Mouse (Mus musculus) embryonic fibroblast, embryonic 13.5 days (primary cell): ENCODE data around the gene Cox8c. TPM values are rescaled to one million over a fixed set of nuclear protein-coding genes. Genes with fewer than 3 reads are reported as not detected.

Source experiments
- H3K27ac ChIP-seq: 2 replicates; pipeline ENCODE4 v1.5.1; 2012; ENCODE audit warnings: low read length, control low read depth, inconsistent platforms; ENCODE audit not compliant: insufficient read depth
- H3K4me1 ChIP-seq: 2 replicates; pipeline ENCODE4 v1.6.1; 2011; ENCODE audit warnings: low read length; ENCODE audit not compliant: control insufficient read depth, insufficient read depth
- H3K4me3 ChIP-seq: 2 replicates; pipeline ENCODE4 v1.5.1; 2011; ENCODE audit warnings: mild to moderate bottlenecking, control low read depth, low read length; ENCODE audit not compliant: insufficient read depth
- CTCF ChIP-seq: IDR thresholded peaks from 2 replicates; pipeline ENCODE4 v1.5.1; 2011; ENCODE audit warnings: mild to moderate bottlenecking, control low read depth, low read length, moderate library complexity, borderline replicate concordance; ENCODE audit not compliant: insufficient read depth
- POLR2A ChIP-seq: IDR thresholded peaks from 2 replicates; pipeline ENCODE4 v1.6.1; 2011; ENCODE audit warnings: low read depth, mild to moderate bottlenecking, control low read depth, low read length, moderate library complexity
- polyA plus RNA-seq: library from polyadenylated mRNA; stranded (reverse); fragments of >200 nt; gene quantifications from 2 replicates; pipeline ENCODE4 v1.2.4, GENCODE M21; 2011; ENCODE audit warnings: low read depth; ENCODE audit not compliant: missing spikeins, insufficient read length

The Cox8c gene
- polyA plus RNA-seq, 1 experiment = not detected

DNA sequence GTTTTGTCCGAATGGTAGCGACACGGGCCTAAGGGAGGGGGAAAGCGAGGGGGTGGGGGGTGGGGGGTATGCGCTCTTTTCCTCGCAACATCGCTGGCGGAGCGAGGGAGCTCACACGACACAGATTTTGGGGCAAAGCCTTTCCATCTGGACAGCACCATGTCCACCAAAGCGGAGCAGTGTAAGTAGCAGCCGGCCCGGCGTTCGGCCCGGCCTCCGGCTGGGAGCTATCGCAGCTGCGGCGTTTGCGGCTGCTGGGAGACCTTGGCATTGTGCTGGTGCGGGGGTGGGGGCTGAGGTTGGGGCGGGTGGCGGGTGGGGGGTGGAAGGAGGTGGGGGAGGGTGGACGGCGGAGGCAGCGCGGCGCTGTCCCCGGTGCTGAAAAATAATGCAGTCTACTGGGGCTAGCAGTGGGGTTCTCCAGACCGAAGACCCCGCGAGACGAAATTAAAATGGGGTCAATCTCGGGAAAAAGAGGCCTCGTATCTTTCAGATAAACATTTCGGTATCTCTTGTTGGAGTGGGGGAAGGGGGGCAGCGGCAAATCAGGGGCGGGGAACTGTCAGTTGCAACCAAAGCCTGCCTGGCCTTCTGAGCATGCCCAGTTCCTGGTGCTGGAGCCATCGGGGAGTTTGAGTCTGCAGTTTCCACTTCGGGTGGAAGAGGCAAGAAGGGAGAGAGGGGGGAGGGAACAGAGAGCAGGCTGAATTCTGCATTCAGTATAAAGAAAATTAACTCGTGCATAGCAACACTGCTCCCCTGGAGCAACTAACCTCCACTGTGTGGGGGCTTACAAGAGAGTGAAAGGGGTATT is 50.5 kb downstream of the Cox8c start:
- H3K4me1 ChIP-seq = no peaks in the 10 kb centered on the region; the same call in 1 of the 2 replicates
- no peak overlapping the region for H3K27ac ChIP-seq
- TF ChIP-seq POLR2A = no peak
- no peak for TF ChIP-seq CTCF
- H3K4me3 ChIP-seq = peak overlapping the region; percentile 33

Other genes with a start within 250 kb of the Cox8c start
- 2.7 and 5.0 TPM in 2 replicates for gene Itpk1, start 194.4 kb upstream of the Cox8c start, polyA plus RNA-seq
- 2.7 and 3.3 TPM in 2 replicates for gene Moap1, start 155.7 kb upstream of the Cox8c start, polyA plus RNA-seq
- gene Tmem251, start 155.6 kb upstream of the Cox8c start, polyA plus RNA-seq = 4.8 and 5.0 TPM in 2 replicates
- not detected in 2 replicates for gene Gm28051, start 141.6 kb upstream of the Cox8c start, polyA plus RNA-seq
- gene Gon7, start 141.5 kb upstream of the Cox8c start, polyA plus RNA-seq = 5.4 and 7.0 TPM in 2 replicates
- gene Ubr7, start 141.3 kb upstream of the Cox8c start, polyA plus RNA-seq = 28.8 and 35.5 TPM in 2 replicates
- 10.3 and 15.9 TPM in 2 replicates for gene Gm20604, start 140.6 kb upstream of the Cox8c start, polyA plus RNA-seq
- 53.2 and 55.2 TPM in 2 replicates for gene Btbd7, start 20.8 kb upstream of the Cox8c start, polyA plus RNA-seq
- gene Unc79, start 49.5 kb downstream of the Cox8c start, polyA plus RNA-seq = not detected in 2 replicates